Mouse (Mus musculus) limb, embryonic 12.5 days (tissue): ENCODE results near the gene Ndrg3. TPM values are rescaled to one million over a fixed set of nuclear protein-coding genes. Genes with fewer than 3 reads are reported as not detected.

Experiments used
- ATAC-seq: fragments of 200-750 bp; cut with Nextera tagmentation; 2 replicates; pipeline ENCODE4 v1.8.0; 2017; ENCODE audit warnings: low read depth, moderate TSS enrichment; ENCODE audit not compliant: insufficient number of reproducible peaks, insufficient read depth, low FRiP score, low TSS enrichment
- H3K27ac ChIP-seq: fragments of 300-500 bp; sonication (generic); 2 replicates; pipeline ENCODE4 v1.5.1; 2016; ENCODE audit warnings: mild to moderate bottlenecking, moderate library complexity
- H3K27me3 ChIP-seq: fragments of 300-500 bp; sonication (generic); 2 replicates; pipeline ENCODE4 v1.6.1; 2016; ENCODE audit warnings: mild to moderate bottlenecking, moderate library complexity
- H3K36me3 ChIP-seq: fragments of 300-500 bp; sonication (generic); 2 replicates; pipeline ENCODE4 v1.6.1; 2016; ENCODE audit warnings: mild to moderate bottlenecking, moderate library complexity
- H3K4me1 ChIP-seq: fragments of 300-500 bp; sonication (generic); replicated peaks from 2 replicates; pipeline ENCODE4 v1.6.1; 2016
- H3K4me2 ChIP-seq: fragments of 300-500 bp; sonication (generic); 2 replicates; pipeline ENCODE4 v1.6.1; 2016; ENCODE audit warnings: mild to moderate bottlenecking, moderate library complexity
- H3K4me3 ChIP-seq: fragments of 300-500 bp; sonication (generic); replicated peaks from 2 replicates; pipeline ENCODE4 v1.5.1; 2016; ENCODE audit warnings: mild to moderate bottlenecking
- H3K9ac ChIP-seq: fragments of 300-500 bp; sonication (generic); replicated peaks from 2 replicates; pipeline ENCODE4 v1.6.1; 2016; ENCODE audit warnings: mild to moderate bottlenecking, moderate library complexity
- H3K9me3 ChIP-seq: fragments of 300-500 bp; sonication (generic); 2 replicates; pipeline ENCODE4 v1.6.1; 2016; ENCODE audit warnings: mild to moderate bottlenecking, moderate library complexity
- WGBS: fragments of 180-500 bp; shearing (Covaris S2); methylation state at CpG from one replicate; pipeline ENCODE4 v1.1.7; 2016; 5-methylcytosine and 5-hydroxymethylcytosine counted together
- polyA plus RNA-seq: library from polyadenylated mRNA; unstranded; fragments of >200 nt; fragmentation: Nextera tagmentation; extraction: Ambion mirVana; gene quantifications from 2 replicates; pipeline ENCODE4 v1.2.1, GENCODE M21; 2016

Ndrg3 gene
- polyA plus RNA-seq, 1 experiment from 2014 or later: 42.0 TPM

DNA sequence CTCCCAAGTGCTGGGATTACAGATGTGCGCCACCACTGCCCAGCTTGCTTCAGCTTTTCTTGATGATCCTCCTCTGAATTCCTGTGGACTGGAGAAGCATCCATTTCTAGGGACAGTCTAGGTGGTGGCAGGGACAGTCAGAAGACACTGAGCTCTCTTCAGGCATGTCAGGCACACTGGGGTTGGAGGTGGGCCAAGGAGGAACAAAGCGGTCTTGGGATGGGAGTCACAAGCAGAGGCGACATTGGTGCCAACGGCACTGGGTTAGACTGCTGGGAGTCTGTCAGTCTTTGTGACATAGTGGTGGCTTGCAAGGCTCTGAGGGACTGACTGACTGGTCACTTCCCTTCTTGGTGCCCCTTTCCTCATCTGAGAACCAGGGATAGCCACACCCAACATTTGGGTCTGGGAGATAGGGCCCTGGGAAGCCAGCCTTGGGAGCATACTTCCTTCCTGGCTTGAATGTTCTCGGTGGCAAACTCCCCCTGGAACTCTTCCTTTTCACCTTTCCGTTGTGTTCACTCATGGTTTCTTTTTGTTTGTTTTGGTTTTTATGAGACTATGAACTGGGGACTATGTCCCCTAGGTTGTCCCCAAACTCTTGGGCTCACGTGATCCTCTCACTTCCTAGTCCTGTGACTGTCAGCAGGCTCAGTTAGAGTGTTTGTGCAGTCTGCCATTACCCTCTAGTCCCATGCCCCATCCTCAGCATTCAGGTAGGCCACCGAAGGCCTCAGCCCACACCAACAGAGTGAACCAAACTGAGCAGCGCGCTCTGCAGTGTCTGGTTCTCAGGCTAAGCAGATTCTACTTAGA lies 107.3 kb downstream of the Ndrg3 start:
- no peak for ATAC-seq
- Histone ChIP-seq H3K4me1 (no peaks in the 10 kb centered on the region), H3K27me3 (no peaks in the 10 kb centered on the region), H3K4me2 (no peak overlapping the region), H3K9me3 (no peaks in the 10 kb centered on the region), H3K36me3 (no peaks in the 10 kb centered on the region), H3K4me3 (no peak overlapping the region), H3K27ac (no peak overlapping the region), H3K9ac (no peak overlapping the region)
- WGBS: 91% methylated on average over 10 of the region's 10 CpGs

DNA sequence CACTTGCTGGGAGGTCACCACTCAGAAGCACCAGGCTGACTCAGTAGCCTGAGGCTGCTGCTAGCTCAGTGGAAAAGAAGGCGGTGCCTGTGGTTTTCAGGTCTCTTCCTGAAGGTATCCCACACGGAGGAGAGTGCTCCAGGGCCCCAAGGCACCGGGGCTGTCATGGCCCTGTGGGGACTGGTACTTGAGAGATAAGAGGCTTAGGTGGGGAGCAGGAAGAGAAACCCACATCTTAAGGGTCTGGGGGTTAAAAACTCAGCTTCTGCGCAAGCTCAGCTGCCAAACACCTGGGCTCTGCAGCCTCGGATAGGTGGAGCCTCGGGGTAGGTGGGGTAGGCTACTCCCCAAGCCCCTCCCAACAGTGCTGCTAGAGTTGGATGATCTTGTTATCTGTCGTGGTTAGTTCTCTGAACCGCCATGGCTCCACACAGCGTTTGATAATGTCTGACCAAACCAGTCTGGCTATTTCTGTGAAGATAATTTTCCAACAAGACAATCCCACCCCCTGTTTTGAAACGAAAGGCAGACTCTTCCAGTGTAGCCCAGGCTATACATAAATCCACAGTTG lies 109.3 kb downstream of the Ndrg3 start:
- no peak overlapping the region for H3K4me3 ChIP-seq
- no peaks in the 10 kb centered on the region for H3K9me3 ChIP-seq
- no peaks in the 10 kb centered on the region for H3K36me3 ChIP-seq
- H3K27me3 ChIP-seq: no peaks in the 10 kb centered on the region
- H3K27ac ChIP-seq: no peak overlapping the region
- H3K4me2 ChIP-seq: no peak overlapping the region
- no peak overlapping the region for H3K9ac ChIP-seq
- no peak for ATAC-seq
- WGBS: 46% methylated on average over 10 of the region's 10 CpGs
- H3K4me1 ChIP-seq: no peaks in the 10 kb centered on the region

DNA sequence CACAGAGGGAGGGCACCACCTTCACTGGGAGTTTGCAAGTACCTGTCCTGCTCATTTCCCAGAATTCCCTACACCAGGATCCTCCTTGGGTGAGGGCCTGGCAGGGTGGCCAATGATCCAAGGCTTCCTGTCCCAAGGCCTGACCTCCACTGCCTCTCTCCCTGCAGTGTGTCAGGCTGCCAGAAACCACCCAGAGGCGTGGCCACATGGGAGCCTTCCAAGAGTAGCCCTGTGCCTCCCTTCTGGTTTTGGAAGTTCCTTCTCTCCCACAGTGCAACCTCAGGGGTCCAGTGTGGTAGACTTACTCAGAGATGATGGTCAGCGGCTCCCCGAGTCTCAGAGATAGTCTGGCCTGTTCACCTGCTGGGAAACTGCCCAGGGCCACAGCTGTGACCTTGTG lies 112.3 kb downstream of the Ndrg3 start:
- ATAC-seq: no peak
- Histone ChIP-seq H3K9me3 (no peaks in the 10 kb centered on the region), H3K9ac (no peak overlapping the region), H3K4me3 (no peak overlapping the region), H3K27ac (no peak overlapping the region), H3K4me2 (no peak overlapping the region), H3K27me3 (no peaks in the 10 kb centered on the region), H3K36me3 (peaks cover 9% of the 10 kb centered on the region), H3K4me1 (no peaks in the 10 kb centered on the region)
- 83% methylated on average over 3 of the region's 3 CpGs for WGBS

DNA sequence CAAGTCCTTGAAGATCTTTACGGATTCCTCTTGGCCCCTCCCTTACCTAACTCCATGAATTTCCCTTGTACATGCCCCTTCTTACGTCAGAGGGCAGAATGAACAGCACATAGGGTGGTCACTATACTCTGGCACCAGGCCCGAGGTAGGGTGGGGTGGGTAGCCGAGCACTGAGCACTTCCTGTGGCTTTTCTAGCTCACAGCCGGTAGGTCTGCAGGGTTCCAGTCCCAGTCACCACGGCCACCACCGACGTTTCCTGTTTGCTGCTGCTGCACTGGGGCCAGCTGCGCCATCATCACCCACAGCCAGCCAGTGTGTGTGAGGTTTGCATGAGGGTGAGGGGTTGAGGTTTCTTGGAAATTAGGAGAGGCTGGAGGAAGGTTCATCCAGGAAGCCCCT lies 114.1 kb downstream of the Ndrg3 start:
- H3K36me3 ChIP-seq: peaks cover 27% of the 10 kb centered on the region
- no peaks in the 10 kb centered on the region for H3K9me3 ChIP-seq
- no peak overlapping the region for H3K9ac ChIP-seq
- no peaks in the 10 kb centered on the region for H3K27me3 ChIP-seq
- H3K4me3 ChIP-seq: no peak overlapping the region
- WGBS: 54% methylated on average over 9 of the region's 9 CpGs
- no peaks in the 10 kb centered on the region for H3K4me1 ChIP-seq
- no peak overlapping the region for H3K4me2 ChIP-seq
- ATAC-seq: no peak
- H3K27ac ChIP-seq: no peak overlapping the region

Other genes with a start within 250 kb of the Ndrg3 start
- 103 and 121 TPM in 2 replicates for gene Myl9, start 216.6 kb downstream of the Ndrg3 start, polyA plus RNA-seq
- 83.6 and 89.8 TPM in 2 replicates for gene Tgif2, start 152.0 kb downstream of the Ndrg3 start, polyA plus RNA-seq
- gene 4930518I15Rik, start 134.1 kb downstream of the Ndrg3 start, polyA plus RNA-seq: 11.1 and 12.5 TPM in 2 replicates
- gene Rab5if, start 128.9 kb downstream of the Ndrg3 start, polyA plus RNA-seq: 177 and 190 TPM in 2 replicates
- 0.58 and 0.76 TPM in 2 replicates for gene Sla2, start 104.9 kb downstream of the Ndrg3 start, polyA plus RNA-seq
- gene Dsn1, start 15.1 kb upstream of the Ndrg3 start, polyA plus RNA-seq: 54.1 and 58.8 TPM in 2 replicates
- gene Soga1, start 87.2 kb upstream of the Ndrg3 start, polyA plus RNA-seq: 5.0 and 5.6 TPM in 2 replicates
- not detected in 2 replicates for gene Tldc2, start 95.0 kb upstream of the Ndrg3 start, polyA plus RNA-seq
- 25.6 and 27.3 TPM in 2 replicates for gene Samhd1, start 143.2 kb upstream of the Ndrg3 start, polyA plus RNA-seq
- gene Rbl1, start 212.5 kb upstream of the Ndrg3 start, polyA plus RNA-seq: 27.7 and 28.0 TPM in 2 replicates